Mouse (Mus musculus) kidney, embryonic 14.5 days (tissue): ENCODE results near the gene Phykpl. TPM values are rescaled to one million over a fixed set of nuclear protein-coding genes. Genes with fewer than 3 reads are reported as not detected.
A peak's percentile ranks its signal among the peaks of the same experiment; 100 is the strongest.
"Not testable (repeated sequence)": the region's sequence is repeated elsewhere in the genome, so short reads cannot be mapped to it uniquely, and the experiment has no call there.

Experiments used
- ATAC-seq: fragments of 200-750 bp; cut with Nextera tagmentation; 2 replicates; pipeline ENCODE4 v1.8.0; 2017; ENCODE audit warnings: moderate number of reproducible peaks, mild to moderate bottlenecking, moderate TSS enrichment, moderate library complexity; ENCODE audit not compliant: low FRiP score, low TSS enrichment
- H3K27ac ChIP-seq: fragments of 300-500 bp; sonication (generic); 2 replicates; pipeline ENCODE4 v1.5.1; 2014; ENCODE audit warnings: low read depth, mild to moderate bottlenecking, low read length, moderate library complexity, mixed read lengths
- H3K27me3 ChIP-seq: fragments of 300-500 bp; sonication (generic); 2 replicates; pipeline ENCODE4 v1.6.1; 2014; ENCODE audit warnings: mild to moderate bottlenecking, low read length; ENCODE audit not compliant: control insufficient read depth, insufficient read depth
- H3K36me3 ChIP-seq: fragments of 300-500 bp; sonication (generic); 2 replicates; pipeline ENCODE4 v1.6.1; 2014; ENCODE audit warnings: low read length, mixed read lengths; ENCODE audit not compliant: control insufficient read depth, insufficient read depth
- H3K4me1 ChIP-seq: fragments of 300-500 bp; sonication (generic); 2 replicates; pipeline ENCODE4 v1.6.1; 2014; ENCODE audit warnings: low read length, mixed read lengths; ENCODE audit not compliant: control insufficient read depth, insufficient read depth
- H3K4me2 ChIP-seq: fragments of 300-500 bp; sonication (generic); replicated peaks from 2 replicates; pipeline ENCODE4 v1.6.1; 2014; ENCODE audit warnings: low read depth, mild to moderate bottlenecking, low read length
- H3K4me3 ChIP-seq: fragments of 300-500 bp; sonication (generic); 2 replicates; pipeline ENCODE4 v1.5.1; 2014; ENCODE audit warnings: mild to moderate bottlenecking, low read length
- H3K9ac ChIP-seq: fragments of 300-500 bp; sonication (generic); 2 replicates; pipeline ENCODE4 v1.6.1; 2014; ENCODE audit warnings: low read depth, mild to moderate bottlenecking, low read length, moderate library complexity
- H3K9me3 ChIP-seq: fragments of 300-500 bp; sonication (generic); 2 replicates; pipeline ENCODE4 v1.6.1; 2016; ENCODE audit warnings: low read length; ENCODE audit not compliant: control insufficient read depth
- WGBS: fragments of 180-500 bp; shearing (Covaris S2); extraction: QIAGEN DNeasy Blood & Tissue Kit; methylation state at CpG from one replicate; pipeline ENCODE4 v1.1.7; 2014; 5-methylcytosine and 5-hydroxymethylcytosine counted together
- polyA plus RNA-seq: library from polyadenylated mRNA; unstranded; fragments of >200 nt; fragmentation: Nextera tagmentation; extraction: Ambion mirVana; gene quantifications from 2 replicates; pipeline ENCODE4 v1.2.1, GENCODE M21; 2014

The Phykpl gene
- polyA plus RNA-seq, 1 experiment from 2014 or later, result 23.2 TPM

GRCm38 (mm10) chr11:51629651-51630314 is 45.2 kb downstream of the Phykpl start:
- Histone ChIP-seq H3K9ac (no peak overlapping the region), H3K36me3 (peaks cover 36% of the 10 kb centered on the region), H3K9me3 (no peaks in the 10 kb centered on the region), H3K4me2 (no peak overlapping the region), H3K27ac (no peak overlapping the region), H3K27me3 (no peaks in the 10 kb centered on the region), H3K4me3 (no peak overlapping the region), H3K4me1 (0 out of 2 replicates have a peak, but pooled peaks cover 5% of the 10 kb centered on the region)
- no peak for ATAC-seq
- WGBS, result 79% methylated on average over 15 of the region's 15 CpGs

DNA sequence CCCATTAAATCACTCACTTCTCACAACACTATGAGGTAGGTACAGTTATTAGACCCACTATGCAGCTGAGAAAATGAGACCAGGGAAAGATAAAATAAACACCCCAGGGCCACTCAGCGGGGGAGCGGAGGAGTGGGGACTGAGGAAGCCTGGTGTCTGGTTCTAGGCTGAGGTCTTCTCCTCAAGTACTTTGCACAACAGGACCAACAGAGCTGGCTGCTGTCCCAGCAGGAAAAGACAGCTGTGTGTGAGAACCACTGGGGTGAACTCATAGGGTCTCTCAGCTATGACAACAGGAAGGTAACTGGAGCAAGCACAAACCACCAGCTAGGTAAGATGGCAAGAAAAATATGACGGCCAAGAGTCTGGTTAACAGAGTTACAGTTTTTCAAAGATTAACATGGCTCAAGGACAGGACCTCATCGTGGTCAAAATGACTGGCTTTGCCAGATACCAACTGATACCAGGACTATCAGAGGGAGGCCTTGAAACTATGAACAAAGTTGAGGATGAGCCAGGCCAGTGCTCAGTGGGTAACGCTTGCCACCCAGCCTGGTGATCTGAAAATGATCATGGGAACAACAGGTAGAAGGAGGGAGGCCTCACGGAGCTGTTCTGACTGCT is 47.7 kb downstream of the Phykpl start:
- Histone ChIP-seq H3K4me3 (no peak overlapping the region), H3K36me3 (peaks cover 14% of the 10 kb centered on the region), H3K27me3 (no peaks in the 10 kb centered on the region), H3K4me2 (no peak overlapping the region), H3K9me3 (no peaks in the 10 kb centered on the region), H3K9ac (no peak overlapping the region), H3K4me1 (peaks cover 9% of the 10 kb centered on the region; the same call in 1 of the 2 replicates), H3K27ac (peak overlapping the region; percentile 53)
- WGBS, result 70% methylated on average over 6 of the region's 6 CpGs
- no peak for ATAC-seq

- not testable (repeated sequence) for H3K27me3 ChIP-seq
These were observed 48.6 kb downstream of the Phykpl start for GRCm38 (mm10) chr11:51633200-51633599.

DNA sequence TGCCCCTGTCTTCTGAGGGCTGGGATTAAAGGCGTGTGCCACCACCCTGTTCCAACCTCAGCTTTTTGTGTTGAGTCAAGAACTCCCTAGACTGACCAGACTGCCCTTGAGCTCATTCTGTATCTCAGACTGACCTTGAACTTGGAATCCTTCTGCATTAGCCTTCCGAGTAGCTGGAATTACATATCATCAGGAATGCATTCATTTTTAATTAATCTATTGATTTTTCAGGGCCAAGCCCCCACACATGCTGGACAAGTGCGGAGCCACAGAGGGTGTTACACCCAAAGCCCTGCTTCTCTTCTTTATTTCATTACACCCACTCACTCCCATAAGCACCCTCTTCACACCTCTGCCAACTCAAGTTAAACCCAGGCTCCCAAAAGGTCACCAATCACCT is 49.2 kb downstream of the Phykpl start:
- H3K9ac ChIP-seq, result no peak overlapping the region
- no peaks in the 10 kb centered on the region for H3K9me3 ChIP-seq
- H3K4me1 ChIP-seq, result peaks cover 20% of the 10 kb centered on the region; the same call in 1 of the 2 replicates
- no peak for ATAC-seq
- no peak overlapping the region for H3K4me3 ChIP-seq
- no peak overlapping the region for H3K4me2 ChIP-seq
- no peaks in the 10 kb centered on the region for H3K27me3 ChIP-seq
- H3K27ac ChIP-seq, result no peak overlapping the region
- 90% methylated on average over 3 of the region's 3 CpGs for WGBS
- peaks cover 4% of the 10 kb centered on the region; the same call in 1 of the 2 replicates for H3K36me3 ChIP-seq

More at GRCm38 (mm10) chr11:51633200-51633599, 48.6 kb downstream of the Phykpl start:
- not testable (repeated sequence) for H3K4me2 ChIP-seq, H3K4me3 ChIP-seq, H3K9me3 ChIP-seq, H3K9ac ChIP-seq, H3K36me3 ChIP-seq, ATAC-seq, H3K27ac ChIP-seq
- H3K4me1 ChIP-seq, result peaks cover 15% of the 10 kb centered on the region; the same call in 1 of the 2 replicates
- WGBS, result 92% methylated on average over 7 of the region's 7 CpGs

DNA sequence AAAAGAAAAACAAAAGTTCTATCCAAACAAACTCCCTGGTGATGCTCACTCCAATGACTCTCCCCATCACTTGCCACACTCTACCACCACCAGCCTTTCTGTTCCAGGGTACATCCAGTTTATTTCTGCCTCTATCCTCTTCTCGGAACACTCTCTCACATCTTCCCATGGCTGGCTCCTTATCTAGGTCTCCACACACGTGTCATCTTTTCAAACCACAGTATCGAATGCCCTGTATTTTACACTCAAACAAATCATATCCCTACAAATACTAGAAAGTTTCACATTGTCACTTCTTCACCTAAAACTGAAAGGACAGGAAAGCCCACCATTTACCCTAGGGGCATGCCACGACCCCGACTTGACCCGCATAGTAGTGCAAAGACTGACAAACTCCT is 50.6 kb downstream of the Phykpl start:
- H3K27ac ChIP-seq, result peak overlapping the region; percentile 51; the same call in 1 of the 2 replicates
- ATAC-seq, result no peak
- peak overlapping the region; percentile 71 for H3K4me3 ChIP-seq
- no peaks in the 10 kb centered on the region for H3K9me3 ChIP-seq
- WGBS, result 19% methylated on average over 6 of the region's 6 CpGs
- no peaks in the 10 kb centered on the region for H3K27me3 ChIP-seq
- H3K9ac ChIP-seq, result peak overlapping the region; percentile 75
- H3K36me3 ChIP-seq, result no peaks in the 10 kb centered on the region
- peak overlapping the region; percentile 57 for H3K4me2 ChIP-seq
- peaks cover 20% of the 10 kb centered on the region; the same call in 1 of the 2 replicates for H3K4me1 ChIP-seq

DNA sequence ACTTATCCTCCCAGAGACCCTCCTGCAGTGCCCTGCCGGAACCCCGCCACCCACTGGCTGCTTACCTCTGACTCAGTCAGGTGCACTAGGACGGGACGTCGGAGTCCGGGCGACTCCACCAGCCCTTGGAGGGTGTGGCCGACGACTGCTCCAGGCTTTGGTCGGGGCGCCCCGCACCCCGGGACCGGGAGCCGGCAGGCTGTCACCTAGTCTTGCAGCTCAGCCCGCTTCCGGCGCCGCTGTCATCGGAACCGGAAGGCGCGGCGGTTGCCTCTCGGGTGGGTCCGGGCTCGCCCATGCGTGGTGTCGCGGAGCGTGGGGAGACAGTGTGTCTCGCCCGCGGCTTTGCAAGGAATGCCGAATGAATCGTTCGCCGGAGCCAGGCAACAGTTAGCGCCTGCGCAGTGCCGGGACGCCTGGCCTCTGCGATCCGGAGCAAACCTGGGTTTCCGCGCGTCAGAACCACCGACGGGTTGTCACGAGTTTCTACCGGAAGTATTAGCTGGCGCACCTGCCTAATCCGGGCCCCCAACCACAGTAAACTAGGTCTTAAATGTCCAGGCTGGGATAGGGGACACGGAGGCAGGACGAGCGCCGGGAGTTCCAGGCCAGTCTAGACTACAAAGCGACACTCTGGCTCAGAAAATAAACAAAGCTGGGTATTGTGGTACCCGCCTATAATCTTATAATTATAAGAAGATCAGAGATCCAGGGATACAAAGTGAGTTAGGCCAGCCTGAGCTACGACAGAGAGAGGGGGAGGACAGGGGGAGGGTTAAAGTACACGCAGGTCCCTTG is 51.2 kb downstream of the Phykpl start, which contains the start of gene Rmnd5b:
Rmnd5b (minus strand) TSS at position 372 of the 798 bp plus-strand sequence.
- H3K36me3 ChIP-seq, result no peaks in the 10 kb centered on the region
- no peaks in the 10 kb centered on the region for H3K27me3 ChIP-seq
- peak within 1 kb of the TSS; percentile 57 for H3K4me2 ChIP-seq
- peak within 1 kb of the TSS; percentile 51 for H3K27ac ChIP-seq
- ATAC-seq, result peak; percentile 70
- H3K9me3 ChIP-seq, result no peaks in the 10 kb centered on the region
- peaks cover 20% of the 10 kb centered on the region; the same call in 1 of the 2 replicates for H3K4me1 ChIP-seq
- H3K9ac ChIP-seq, result peak within 1 kb of the TSS; percentile 75
- H3K4me3 ChIP-seq, result peak within 1 kb of the TSS; percentile 71
- under 1% methylated on average over 61 of the region's 61 CpGs for WGBS

GRCm38 (mm10) chr11:51636323-51636684 is 51.7 kb downstream of the Phykpl start:
- peak overlapping the region; percentile 51; the same call in 1 of the 2 replicates for H3K27ac ChIP-seq
- WGBS, result 5% methylated on average over 6 of the region's 6 CpGs
- peak; percentile 32; the same call in 1 of the 2 replicates for ATAC-seq

GRCm38 (mm10) chr11:51637971-51638414 is 53.4 kb downstream of the Phykpl start:
- Histone ChIP-seq H3K27me3 (no peaks in the 10 kb centered on the region), H3K4me1 (peaks cover 15% of the 10 kb centered on the region; the same call in 1 of the 2 replicates), H3K9ac (peak overlapping the region; percentile 20; the same call in 1 of the 2 replicates), H3K4me3 (0 out of 2 replicates have a peak overlapping the region, but pooled peaks have one; percentile 0), H3K27ac (peak overlapping the region; percentile 65; the same call in 1 of the 2 replicates), H3K9me3 (no peaks in the 10 kb centered on the region), H3K36me3 (peaks cover 6% of the 10 kb centered on the region; the same call in 1 of the 2 replicates), H3K4me2 (peak overlapping the region; percentile 28)
- WGBS, result 5% methylated on average over 17 of the region's 17 CpGs
- ATAC-seq, result peak; percentile 34; the same call in 1 of the 2 replicates

More at GRCm38 (mm10) chr11:51636323-51636684, 51.7 kb downstream of the Phykpl start:
- no peaks in the 10 kb centered on the region for H3K27me3 ChIP-seq
- H3K4me1 ChIP-seq, result peaks cover 20% of the 10 kb centered on the region; the same call in 1 of the 2 replicates
- H3K4me2 ChIP-seq, result peak overlapping the region; percentile 57
- peak overlapping the region; percentile 71 for H3K4me3 ChIP-seq
- no peaks in the 10 kb centered on the region for H3K9me3 ChIP-seq
- H3K9ac ChIP-seq, result peak overlapping the region; percentile 75
- no peaks in the 10 kb centered on the region for H3K36me3 ChIP-seq
